Mouse (Mus musculus): ENCODE measurements at regions not wholly inside any gene's neighbourhood (a gene's known extent, or its start where the extent isn't known, plus 50 kb on each side); places are given as distances from the start of the nearest gene placed in this dataset.

DNA sequence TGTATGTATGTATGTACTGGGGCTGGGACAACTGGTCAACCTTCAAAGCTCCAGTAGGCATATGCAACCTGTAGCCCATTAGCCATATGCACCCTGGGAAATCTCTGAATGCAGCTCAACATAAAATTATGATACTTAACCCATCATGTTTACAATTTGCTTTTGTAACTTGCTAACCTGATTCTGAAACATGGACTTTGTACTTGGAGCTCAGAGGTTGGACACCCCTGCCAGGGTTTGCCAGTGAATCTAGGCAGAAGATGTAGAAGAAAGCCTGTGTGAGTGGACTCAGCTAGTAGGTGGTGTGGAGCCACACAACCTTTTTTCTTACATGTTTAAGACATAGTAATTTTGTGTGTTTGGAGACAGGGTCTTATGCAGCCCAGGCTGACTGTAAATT is 248.7 kb upstream of the Tle3 start:
- H3K4me3 ChIP-seq (replicated peaks in 1 of 3; ENCODE audit: low read depth in 2 of 3, low read length in 2 of 3, poor library complexity in 1 of 3): no peak overlapping the region

DNA sequence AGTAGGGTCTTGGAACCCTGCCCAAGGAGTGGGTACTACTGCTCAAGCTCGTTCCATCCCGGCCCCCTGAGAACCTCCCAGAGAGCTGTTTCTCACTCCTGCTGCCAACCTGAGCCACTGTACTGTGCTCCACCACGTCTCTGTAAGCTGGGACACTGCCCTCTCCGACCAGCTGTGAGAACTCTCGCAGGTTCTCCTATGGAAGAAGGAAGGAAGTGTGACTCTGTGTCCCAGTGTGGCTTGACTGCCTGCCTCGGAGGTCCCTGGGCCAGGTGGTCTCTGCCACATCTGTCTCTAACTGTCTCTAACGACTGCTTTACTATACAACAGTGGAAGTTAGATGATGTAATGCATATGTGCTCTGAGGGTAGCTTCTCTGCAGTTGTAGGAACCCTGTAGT is 246.4 kb upstream of the Tle3 start:
- Histone ChIP-seq H3K36me3 (replicated peaks in 1 of 2; ENCODE audit: control insufficient read depth in 1 of 2, insufficient read depth in 1 of 2, low read length in 1 of 2) (no peaks in the 10 kb centered on the region), H3K4me3 (replicated peaks in 1 of 3; ENCODE audit: low read depth in 2 of 3, low read length in 2 of 3, poor library complexity in 1 of 3) (no peak overlapping the region), H3K4me1 (ENCODE audit: control insufficient read depth in 1 of 2, insufficient read depth in 2 of 2) (peaks cover 0 to 10% of the 10 kb centered on the region in 2 experiments; a peak in 2 of 4 replicates), H3K27ac (ENCODE audit: insufficient read depth, low read depth) (no peak overlapping the region), H3K27me3 (replicated peaks) (peaks cover 27% of the 10 kb centered on the region), H3K4me2 (ENCODE audit: insufficient read depth, low read depth, poor library complexity, severe bottlenecking) (no peak overlapping the region), H3K9me3 (replicated peaks; ENCODE audit: low read length) (peaks cover 11% of the 10 kb centered on the region), H3K9ac (ENCODE audit: insufficient read depth, low read depth) (no peak overlapping the region), H3K79me2 (replicated peaks; ENCODE audit: control insufficient read depth, extremely low read depth, insufficient read depth, poor library complexity, severe bottlenecking) (no peaks in the 10 kb centered on the region)
- DNase-seq (ENCODE audit: extremely low read depth): no peak
- in situ Hi-C loops (cut with MboI; ENCODE audit: low pct_ligation_motif_present, low pct_unique_long_range_greater_than_20kb, low sequenced_read_pairs): no loop called here
- TF ChIP-seq UBTF (IDR thresholded peaks at IDR 0.05; ENCODE audit: low read depth, low read length) (no peak), USF1 (IDR thresholded peaks at IDR 0.05; ENCODE audit: low read depth, low read length) (no peak), RCOR1 (conservative IDR thresholded peaks at IDR 0.05; ENCODE audit: low read depth, low read length) (no peak), MAFK (IDR thresholded peaks at IDR 0.05; ENCODE audit: insufficient replicate concordance, low read length) (no peak), ZKSCAN1 (IDR thresholded peaks at IDR 0.05; ENCODE audit: borderline replicate concordance, low read depth, low read length) (no peak), MYC (IDR thresholded peaks at IDR 0.05; ENCODE audit: low read depth, low read length) (no peak), ETS1 (conservative IDR thresholded peaks at IDR 0.05; ENCODE audit: low read depth, low read length) (no peak), CHD2 (IDR thresholded peaks at IDR 0.05; ENCODE audit: low read length) (no peak), PAX5 (IDR thresholded peaks at IDR 0.05; ENCODE audit: low read length) (no peak), E2F4 (IDR thresholded peaks at IDR 0.05; ENCODE audit: insufficient replicate concordance, low read depth, low read length) (no peak), RAD21 (IDR thresholded peaks at IDR 0.05; ENCODE audit: low read depth, low read length) (no peak), MAX (IDR thresholded peaks at IDR 0.05; ENCODE audit: low read length) (no peak), BHLHE40 (IDR thresholded peaks at IDR 0.05; ENCODE audit: low read depth, low read length) (no peak), MXI1 (IDR thresholded peaks at IDR 0.05; ENCODE audit: low read depth, low read length) (no peak), USF2 (conservative IDR thresholded peaks at IDR 0.05; ENCODE audit: low read depth, low read length) (no peak)
- dilution Hi-C loops (cut with MboI; ENCODE audit: extremely low pct_ligation_motif_present, extremely low pct_unique_long_range_greater_than_20kb, low sequenced_read_pairs): no loop called here

More for the DNA sequence above, 248.7 kb upstream of the Tle3 start:
- no peak overlapping the region for H3K9ac ChIP-seq (ENCODE audit: insufficient read depth, low read depth)
- H3K4me1 ChIP-seq (ENCODE audit: control insufficient read depth in 1 of 2, insufficient read depth in 2 of 2): peaks cover 0 to 10% of the 10 kb centered on the region in 2 experiments; a peak in 2 of 4 replicates
- no peaks in the 10 kb centered on the region for H3K36me3 ChIP-seq (replicated peaks in 1 of 2; ENCODE audit: control insufficient read depth in 1 of 2, insufficient read depth in 1 of 2, low read length in 1 of 2)
- peaks cover 11% of the 10 kb centered on the region for H3K9me3 ChIP-seq (replicated peaks; ENCODE audit: low read length)
- no peaks in the 10 kb centered on the region for H3K79me2 ChIP-seq (replicated peaks; ENCODE audit: control insufficient read depth, extremely low read depth, insufficient read depth, poor library complexity, severe bottlenecking)
- in situ Hi-C loops (cut with MboI; ENCODE audit: low pct_ligation_motif_present, low pct_unique_long_range_greater_than_20kb, low sequenced_read_pairs): no loop called here
- H3K4me2 ChIP-seq (ENCODE audit: insufficient read depth, low read depth, poor library complexity, severe bottlenecking): no peak overlapping the region
- dilution Hi-C loops (cut with MboI; ENCODE audit: extremely low pct_ligation_motif_present, extremely low pct_unique_long_range_greater_than_20kb, low sequenced_read_pairs): no loop called here
- H3K27me3 ChIP-seq (replicated peaks): peaks cover 29% of the 10 kb centered on the region
- no peak for DNase-seq (ENCODE audit: extremely low read depth)
- TF ChIP-seq ZMIZ1 (IDR thresholded peaks at IDR 0.05; ENCODE audit: low read depth, low read length): no peak
- TF ChIP-seq HCFC1 (IDR thresholded peaks at IDR 0.05; ENCODE audit: low read depth, low read length): no peak
- no peak for TF ChIP-seq RCOR1 (conservative IDR thresholded peaks at IDR 0.05; ENCODE audit: low read depth, low read length)
- TF ChIP-seq CHD2 (IDR thresholded peaks at IDR 0.05; ENCODE audit: low read length): no peak
- no peak for TF ChIP-seq USF1 (IDR thresholded peaks at IDR 0.05; ENCODE audit: low read depth, low read length)
- TF ChIP-seq ZKSCAN1 (IDR thresholded peaks at IDR 0.05; ENCODE audit: borderline replicate concordance, low read depth, low read length): no peak
- no peak for TF ChIP-seq UBTF (IDR thresholded peaks at IDR 0.05; ENCODE audit: low read depth, low read length)
- no peak for TF ChIP-seq E2F4 (IDR thresholded peaks at IDR 0.05; ENCODE audit: insufficient replicate concordance, low read depth, low read length)
- TF ChIP-seq ZNF384 (IDR thresholded peaks at IDR 0.05; ENCODE audit: low read depth, low read length): no peak
- TF ChIP-seq CHD1 (IDR thresholded peaks at IDR 0.05; ENCODE audit: low read depth, low read length): no peak
- TF ChIP-seq ETS1 (conservative IDR thresholded peaks at IDR 0.05; ENCODE audit: low read depth, low read length): no peak
- no peak for TF ChIP-seq RAD21 (IDR thresholded peaks at IDR 0.05; ENCODE audit: low read depth, low read length)
- TF ChIP-seq NELFE (IDR thresholded peaks at IDR 0.05; ENCODE audit: low read depth, low read length): no peak
- no peak for TF ChIP-seq NRF1 (IDR thresholded peaks at IDR 0.05; ENCODE audit: low read depth, low read length)
- TF ChIP-seq ELF1 (IDR thresholded peaks at IDR 0.05; ENCODE audit: low read depth, low read length): no peak
- no peak for TF ChIP-seq SIN3A (IDR thresholded peaks at IDR 0.05; ENCODE audit: low read length)
- no peak overlapping the region for H3K27ac ChIP-seq (ENCODE audit: insufficient read depth, low read depth)
